Mouse (Mus musculus): ENCODE measurements around the gene Cdk2. TPM values are rescaled to one million over a fixed set of nuclear protein-coding genes. Genes with fewer than 3 reads are reported as not detected.

Gene Cdk2
- total RNA-seq, 2 experiments from 2014 or later = 3.8 to 5.3 TPM

DNA sequence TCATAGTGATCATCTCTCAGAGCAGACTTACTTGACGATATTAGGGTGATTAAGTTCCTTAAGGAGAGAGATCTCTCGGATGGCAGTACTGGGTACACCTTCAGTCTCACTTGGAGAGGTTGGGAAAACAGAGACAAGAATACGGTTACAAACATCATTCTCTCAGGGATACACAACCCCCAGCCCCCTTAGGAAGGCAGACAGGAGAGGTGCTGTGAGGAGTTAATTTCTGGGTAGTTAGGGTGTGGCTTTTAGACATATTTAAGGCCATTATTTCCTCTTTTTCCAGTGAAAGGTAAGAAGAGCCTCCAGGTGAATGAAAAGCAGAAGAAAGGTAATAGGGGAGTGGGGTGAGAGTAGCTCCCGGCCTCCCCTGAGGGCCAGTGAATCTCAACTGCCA, 936 bp downstream of the Cdk2 start, which contains the start of gene Pmel:
Pmel (plus strand) TSS at position 301 of the 400 bp plus-strand sequence.
- DNase-seq = no peak

DNA sequence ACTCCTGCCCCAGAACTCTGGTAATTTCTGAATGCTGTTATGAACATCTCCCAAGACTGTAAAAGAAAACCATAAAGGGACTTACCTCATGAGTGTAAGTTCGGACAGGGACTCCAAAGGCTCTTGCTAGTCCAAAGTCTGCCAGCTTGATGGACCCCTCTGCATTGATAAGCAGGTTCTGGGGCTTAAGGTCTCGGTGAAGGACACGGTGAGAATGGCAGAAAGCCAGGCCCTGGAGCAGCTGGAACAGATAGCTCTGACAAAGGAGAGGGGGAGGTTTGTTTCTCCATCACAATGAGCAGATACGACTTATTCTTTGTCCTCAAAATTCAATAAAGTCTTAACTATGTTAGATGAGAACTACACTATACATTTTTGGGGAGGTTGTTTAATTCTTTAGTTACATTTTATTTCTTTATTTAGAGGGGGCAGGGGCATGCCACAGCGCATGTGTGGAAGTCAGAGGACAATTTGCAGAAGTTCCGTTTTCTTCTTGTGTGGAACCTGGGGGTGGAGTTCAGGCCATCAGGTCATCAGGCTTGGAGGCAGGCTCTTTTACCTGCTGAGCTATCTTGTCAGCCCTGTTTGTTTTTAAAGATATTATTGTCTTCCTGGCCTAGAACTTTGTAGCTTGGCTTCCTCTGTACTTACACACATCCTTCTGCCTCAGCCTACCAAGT, 2.4 kb downstream of the Cdk2 start:
- no peak for DNase-seq

DNA sequence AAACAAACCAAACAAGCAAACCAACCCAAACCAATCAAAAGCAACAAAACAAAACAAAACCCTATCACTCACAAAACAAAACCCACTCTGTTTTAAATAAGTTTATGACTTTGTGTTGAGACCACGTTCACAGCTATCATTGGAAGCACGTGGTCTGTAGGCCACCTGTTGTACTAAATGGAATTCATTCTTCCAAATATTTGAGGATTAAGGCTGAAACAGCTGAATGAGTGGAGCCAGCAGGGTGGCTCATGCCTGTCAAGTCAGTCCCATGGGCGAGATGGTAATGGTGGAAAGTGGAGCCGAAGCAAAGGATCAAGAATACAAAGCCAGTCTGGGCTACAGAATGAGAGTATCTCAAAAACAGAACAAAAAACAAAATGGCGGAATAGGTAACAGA, 4.1 kb downstream of the Cdk2 start:
- no peak for DNase-seq

DNA sequence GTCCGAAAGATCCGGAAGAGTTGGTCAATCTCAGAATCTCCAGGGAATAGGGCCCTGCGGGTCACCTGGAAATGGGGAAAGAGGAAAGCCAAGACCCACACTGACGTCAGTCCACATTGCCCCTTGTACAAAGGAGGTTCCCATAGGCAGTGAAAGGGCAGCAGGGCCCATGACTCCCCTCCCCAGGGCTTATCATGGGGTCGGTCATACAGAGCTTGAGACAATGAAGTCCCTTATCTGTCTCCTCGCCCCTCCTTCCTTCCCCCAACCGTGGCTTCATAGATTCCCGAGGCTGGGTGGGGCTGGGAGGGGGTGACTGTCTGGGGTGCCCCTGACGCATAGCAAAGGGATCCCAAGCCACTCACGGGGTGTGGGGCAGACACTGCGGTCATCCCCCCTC, 5.2 kb downstream of the Cdk2 start:
- no peak for DNase-seq

DNA sequence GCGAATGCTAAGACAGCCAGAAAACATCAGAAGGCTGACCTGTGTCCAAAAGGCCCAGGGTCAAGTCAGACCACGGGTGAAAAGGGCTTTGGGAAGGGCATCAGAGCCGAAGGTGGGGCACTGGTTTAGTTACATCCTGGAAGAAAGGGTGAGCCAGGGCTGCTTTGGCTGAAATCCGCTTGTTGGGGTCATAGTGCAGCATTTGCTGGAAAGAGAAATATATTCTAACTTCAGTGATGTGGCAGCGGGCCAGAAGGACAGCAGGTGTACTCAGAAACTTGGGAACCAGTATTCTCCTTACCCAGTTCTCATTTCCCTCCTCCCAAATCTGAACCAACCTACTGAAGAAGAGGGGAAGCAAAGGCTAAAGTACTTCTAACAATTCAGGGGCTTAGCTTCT, 5.8 kb downstream of the Cdk2 start:
- DNase-seq = no peak

DNA sequence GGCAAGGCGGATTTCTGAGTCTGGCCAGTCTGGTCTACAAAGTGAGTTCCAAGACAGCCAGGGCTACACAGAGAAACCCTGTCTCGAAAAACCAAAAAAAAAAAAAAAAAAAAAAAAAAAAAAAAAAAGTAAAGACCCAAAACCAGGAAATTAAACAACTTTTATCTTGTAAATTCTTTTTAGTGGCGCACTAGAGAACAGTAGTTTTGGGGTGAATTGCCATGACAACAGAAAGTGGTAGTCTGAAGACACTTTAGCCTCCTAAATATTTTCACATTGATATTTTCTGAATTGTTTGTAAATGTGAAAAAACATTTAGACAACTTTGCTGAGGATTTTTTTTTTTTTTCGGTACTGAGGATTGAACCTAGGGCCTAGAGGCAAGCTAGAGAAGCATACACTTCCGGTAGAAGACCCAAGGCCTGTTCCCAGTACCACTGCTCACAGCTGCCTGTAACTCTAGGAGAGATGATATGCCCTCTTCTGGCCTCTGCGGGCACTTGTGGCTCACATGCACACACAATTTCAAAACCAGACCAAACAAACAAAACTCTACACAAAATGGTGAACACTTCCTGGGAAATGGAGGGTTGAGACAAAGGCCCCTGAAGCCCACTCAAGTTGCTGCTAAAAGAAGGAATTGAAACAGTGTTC, 7.6 kb downstream of the Cdk2 start:
- DNase-seq = no peak

DNA sequence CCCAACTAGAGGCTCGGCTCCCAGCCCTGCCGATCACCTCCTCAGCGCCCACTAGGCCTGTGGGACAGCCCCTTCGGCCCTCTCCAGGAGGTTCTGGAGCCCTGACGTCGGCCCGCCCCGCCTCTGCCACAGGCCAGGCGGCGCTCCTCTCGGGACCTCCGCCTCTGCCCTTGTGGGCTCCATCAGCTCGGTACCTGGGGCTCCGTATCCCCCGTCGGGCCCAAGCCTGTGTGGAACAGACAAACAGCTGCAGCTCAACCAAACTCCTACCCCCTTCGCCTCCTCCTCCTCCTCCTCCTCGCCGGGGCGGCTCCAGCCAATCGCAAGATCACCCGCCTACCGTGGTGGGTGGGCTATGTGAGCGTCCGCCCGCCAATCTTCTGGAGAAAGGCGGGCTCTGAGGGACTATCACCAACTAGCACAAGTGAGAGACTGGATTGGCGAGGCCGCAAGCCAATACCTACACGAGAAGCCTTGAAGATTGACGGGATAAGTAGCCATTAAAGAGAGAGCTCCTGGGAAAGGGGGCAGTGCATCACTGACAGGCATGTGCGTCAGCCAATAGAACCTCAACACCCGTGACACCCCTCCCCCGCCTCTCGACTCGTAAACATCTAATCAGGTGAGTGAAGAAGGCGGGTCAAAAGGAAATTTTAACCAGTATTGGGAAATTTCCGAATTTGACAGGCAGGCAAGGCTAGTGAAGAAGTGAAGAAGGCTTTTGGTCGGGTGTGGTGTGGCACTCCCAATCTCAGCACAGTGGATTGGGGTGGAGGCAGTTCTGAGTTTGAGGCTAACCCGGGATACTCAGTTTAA, 8.6 kb downstream of the Cdk2 start, which contains the start of gene Rab5b:
Rab5b (minus strand) TSS at position 273 of the 816 bp plus-strand sequence.
- peak; percentile 99 for DNase-seq

DNA sequence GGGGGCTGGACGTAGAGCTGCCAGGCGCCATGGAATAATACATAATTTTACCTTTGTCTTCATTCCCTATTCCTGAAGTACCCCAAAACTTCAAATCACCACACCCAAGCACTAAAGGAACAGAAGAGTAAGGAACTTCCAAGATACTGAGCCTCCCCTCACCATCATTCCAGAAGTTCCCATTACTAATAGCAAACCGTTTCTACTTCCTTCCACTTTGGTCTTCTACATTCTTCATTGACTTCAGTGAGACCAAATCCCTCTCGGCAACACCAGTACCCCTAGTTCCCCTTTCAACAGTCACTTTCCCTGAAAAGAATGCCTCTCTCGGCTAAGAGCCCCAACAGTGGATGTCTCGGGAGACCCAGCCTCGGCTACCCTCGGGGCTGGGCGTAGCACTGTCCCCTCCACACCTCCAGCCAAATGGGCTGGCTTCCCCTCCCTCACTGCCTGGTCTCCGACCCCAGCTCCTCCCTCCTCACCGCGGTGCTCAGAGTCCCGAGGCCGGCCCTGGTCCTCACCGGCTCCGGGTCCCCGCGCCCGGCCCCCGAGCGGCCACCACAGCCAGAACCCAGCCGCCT, 9.3 kb downstream of the Cdk2 start:
- DNase-seq = no peak

DNA sequence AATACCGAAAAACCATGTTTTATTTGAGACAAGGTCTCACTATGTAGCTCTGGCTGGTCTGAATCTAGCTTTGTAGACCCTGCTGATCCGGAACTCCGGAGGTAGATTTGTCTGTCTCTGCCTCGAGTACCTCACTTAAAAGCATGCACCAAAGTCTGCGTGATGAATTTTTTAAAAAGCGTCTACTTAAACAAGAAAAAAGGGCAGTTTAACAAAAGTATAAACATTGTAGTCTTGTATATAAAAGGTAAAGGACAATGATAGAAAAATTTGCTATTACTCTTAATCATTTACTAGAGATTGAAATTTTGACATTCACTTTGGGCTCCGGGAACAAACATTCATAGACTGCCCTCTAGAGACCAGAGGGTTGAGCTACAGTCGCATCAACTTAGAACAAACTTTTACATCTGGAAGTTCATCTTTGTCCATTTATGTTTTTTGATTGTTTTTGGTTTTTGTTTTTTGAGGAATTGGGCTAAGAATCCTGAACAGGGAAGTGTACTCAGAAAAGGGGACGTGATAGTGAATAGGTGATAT, 30.3 kb downstream of the Cdk2 start:
- DNase-seq = no peak

DNA sequence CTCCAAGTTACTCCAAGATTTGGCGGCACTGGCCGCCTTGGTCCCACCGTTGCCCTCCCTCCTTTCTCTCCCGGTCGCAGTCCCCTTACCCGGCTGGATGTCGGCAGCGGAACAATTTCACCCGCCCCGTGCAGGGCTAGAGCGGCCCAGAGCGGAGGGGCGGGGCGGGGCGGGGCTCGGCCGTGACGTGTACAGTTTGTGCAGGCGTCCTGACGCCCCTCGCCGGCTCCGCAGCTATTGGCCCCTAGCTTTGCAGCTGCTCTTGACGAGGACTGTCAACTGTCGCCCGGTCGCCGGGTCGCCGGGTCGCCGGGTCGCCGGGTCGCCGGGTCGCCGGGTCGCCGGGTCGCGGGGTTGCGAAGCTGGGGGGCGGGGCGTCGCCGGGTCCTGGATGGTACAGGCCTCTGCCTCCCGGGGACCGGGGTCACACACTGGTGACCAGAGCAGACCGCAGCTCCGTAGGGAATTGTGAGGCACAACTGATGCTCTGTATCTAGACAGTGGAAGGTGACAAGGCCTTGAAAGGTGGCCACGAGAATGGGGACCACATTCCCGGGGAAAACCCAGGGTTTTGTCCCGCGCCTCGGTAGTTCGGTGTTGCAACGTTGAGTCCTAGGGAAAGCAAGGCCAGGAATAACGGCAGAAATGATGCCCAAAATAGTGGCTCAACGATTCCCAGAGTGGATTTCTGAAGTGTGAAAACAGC, 30.9 kb downstream of the Cdk2 start, which contains the start of gene Suox:
Suox (minus strand) TSS at position 311 of the 706 bp plus-strand sequence.
- peak; percentile 88 for DNase-seq

DNA sequence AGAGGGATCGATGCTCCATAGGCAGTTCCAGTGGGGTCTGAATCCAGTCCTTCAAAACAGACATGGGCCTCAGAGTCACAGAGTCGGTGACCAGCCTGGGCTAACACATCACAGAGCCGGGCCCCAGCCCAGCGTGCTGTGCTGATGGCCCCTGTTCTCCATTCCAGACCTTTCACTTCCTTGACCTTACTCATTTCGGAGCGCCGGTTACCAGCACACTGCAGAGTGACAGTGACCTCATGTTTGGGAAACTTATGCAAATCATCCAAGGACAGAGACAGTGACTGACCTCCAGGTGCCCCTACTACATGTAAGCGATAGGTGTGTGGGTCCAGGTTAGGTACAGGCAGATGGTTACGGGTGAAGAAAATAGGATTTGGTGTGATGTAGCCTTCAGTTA, 33.7 kb downstream of the Cdk2 start:
- no peak for DNase-seq

DNA sequence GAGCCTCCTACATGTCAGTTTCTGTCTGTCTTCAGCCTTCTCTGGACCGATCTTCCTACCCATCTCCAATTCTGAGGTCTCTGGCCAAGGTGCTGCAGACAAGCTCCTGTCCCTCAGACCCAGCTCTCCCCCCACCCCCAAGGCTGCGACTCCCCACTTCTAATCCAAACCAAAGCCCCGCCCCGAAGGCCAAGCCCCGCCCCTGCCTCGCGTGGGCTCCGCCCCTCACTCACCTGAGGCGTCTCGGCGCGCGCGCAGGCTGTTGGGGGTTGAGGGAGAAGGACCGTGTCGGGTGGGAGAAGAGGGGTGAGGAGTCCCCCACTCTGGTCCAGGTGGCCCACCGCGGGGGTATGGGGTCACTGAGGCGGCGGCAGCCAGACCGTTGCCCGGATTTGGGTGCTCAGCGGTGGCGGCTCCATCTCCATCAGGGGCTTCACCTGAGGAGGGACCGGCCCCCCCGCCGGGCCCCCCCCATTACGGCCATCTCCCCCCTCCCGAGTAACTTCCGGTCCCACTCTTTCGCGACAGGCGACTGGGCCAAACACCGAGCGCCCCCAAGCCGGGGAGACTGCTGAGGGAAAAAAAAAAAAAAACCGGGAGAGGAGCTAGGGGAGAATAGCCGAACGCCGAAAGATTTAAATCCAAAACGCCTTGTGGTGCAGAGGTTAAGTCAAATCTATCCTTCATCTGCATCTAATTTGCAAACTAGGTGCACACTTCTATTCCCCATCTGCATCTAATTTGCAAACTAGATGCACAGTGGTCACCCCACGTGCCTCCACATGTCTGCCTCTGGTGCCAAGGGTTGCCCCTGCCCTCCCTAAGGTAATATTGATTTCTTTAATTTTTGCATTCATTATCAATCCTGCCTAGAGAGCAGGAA, 35.8 kb downstream of the Cdk2 start:
- no peak for DNase-seq

DNA sequence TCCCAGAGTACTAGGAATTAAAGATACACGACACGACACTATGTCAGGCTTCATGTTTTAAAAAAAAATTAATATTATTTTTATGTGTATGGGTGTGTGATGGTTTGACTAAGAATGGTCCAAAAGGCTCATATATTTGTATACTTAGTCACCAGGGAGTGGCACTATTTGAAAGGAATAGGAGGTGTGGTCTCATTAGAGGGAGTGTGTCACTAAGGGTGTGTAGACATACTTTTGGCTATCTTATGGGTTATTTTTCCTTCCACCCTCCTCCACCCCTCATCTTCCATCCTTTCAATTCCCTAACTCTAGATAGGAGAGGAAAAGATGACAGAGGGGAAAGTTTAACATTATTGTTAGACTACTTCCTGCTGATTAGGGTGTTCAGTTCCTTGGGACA, 39.0 kb downstream of the Cdk2 start:
- DNase-seq = no peak

DNA sequence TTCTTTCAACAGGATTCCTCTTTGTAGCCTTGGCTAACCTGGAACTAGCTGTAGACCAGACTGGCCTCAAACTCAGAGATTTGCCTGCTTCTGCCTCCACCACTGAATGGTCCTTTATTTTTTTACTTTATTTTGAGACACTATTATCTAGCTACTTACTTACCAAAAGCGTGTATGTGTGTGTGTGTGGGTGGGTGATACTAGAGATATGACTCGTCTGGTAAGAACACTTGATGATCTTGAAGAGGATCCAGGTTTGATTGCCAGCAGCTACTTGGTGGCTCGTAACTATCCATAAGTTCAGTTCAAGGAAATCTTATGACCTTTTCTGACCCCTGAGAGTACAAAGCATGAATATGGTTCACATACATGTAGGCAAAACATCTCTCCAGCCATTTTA, 39.5 kb downstream of the Cdk2 start:
- no peak for DNase-seq

DNA sequence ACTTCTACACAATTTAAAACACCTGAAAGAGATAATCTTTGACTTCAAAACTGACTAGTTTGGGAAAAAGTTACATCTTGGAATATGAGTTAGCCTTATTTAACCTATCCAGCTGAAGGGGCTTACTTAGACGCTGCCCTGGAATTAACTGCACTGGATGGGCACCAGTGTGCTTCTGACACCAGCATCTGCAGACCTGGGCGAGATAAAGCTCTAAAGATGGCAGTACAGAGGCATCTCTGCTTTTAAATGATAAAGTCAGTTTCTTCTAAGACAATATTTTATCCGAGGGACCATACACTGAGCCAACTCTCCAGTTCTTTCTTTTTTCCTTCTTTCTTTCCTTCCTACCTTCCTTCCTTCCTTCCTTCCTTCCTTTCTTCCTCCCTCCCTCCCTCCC, 40.0 kb downstream of the Cdk2 start:
- DNase-seq = no peak

DNA sequence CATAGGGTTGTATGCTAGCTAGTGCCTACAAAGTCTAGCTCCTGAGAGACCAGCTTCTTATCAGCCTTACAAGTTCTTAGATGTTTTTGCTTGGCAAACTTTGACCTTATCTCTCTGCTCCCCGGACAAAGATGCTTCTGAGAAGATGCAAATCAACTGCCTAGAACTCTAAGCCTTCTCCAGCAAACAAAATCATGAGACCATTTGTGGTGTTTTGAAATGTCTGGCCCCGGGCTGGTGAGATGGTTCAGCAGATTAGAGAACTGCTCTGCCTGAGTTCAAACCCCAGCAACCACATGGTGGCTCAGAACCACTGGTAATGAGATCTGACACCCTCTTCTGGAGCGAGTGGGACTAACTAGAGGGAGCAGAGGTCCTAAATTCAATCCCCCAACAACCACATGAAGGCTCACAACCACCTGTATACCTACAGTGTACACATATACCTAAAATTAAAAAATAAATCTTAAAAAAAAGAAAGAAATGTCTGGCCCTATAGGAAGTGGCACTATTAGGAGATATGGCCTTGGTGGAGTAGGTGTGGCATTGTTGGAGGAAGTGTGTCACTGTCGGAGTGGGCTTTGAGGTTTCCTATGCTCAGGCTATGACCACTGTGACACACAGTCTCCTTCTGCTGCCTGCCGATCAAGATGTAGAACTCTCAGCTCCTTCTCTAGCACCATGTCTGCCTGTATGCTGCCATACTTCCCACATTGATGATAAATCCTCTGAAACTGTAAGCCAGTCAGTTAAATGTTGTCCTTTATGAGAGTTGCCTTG, 41.2 kb downstream of the Cdk2 start:
- no peak for DNase-seq

DNA sequence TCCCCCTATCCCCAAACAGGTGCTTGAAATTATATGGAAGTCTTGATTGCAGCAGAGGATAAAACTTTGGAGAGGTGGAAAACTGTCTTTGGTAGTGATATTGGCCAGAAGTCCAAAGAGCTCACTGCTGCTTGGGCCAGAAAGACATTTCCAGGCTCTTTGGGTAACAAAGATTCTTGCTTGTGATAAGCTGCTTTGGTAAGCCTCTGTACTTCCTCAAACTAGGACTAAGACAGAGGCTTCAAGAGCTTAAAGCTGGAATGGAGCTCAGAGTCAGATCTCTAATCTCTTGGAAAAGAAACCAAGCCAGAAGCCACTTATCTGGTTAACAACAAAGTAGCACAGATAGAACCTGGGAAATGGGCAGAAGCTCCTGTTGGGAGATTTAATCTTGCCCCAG, 42.4 kb downstream of the Cdk2 start:
- DNase-seq = no peak

DNA sequence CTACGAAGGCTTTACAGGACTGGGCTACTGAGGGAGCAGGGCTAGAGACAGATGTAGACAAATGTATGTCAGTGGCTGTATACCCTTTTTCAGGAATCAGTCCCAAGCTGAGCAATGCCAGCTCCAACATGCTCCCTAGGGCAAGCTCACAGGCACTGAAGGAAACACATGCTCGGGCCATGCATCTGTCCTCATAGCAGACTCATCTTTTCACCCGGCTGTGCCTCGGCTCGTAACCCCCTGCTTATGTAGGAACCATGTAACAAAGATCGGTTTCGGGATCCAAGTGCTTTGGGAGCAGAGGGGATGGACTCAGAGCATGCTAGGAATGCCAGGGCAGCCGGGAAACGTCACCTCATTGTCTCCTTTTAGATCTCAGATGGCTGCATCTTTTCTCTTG, 45.3 kb downstream of the Cdk2 start:
- DNase-seq = no peak

DNA sequence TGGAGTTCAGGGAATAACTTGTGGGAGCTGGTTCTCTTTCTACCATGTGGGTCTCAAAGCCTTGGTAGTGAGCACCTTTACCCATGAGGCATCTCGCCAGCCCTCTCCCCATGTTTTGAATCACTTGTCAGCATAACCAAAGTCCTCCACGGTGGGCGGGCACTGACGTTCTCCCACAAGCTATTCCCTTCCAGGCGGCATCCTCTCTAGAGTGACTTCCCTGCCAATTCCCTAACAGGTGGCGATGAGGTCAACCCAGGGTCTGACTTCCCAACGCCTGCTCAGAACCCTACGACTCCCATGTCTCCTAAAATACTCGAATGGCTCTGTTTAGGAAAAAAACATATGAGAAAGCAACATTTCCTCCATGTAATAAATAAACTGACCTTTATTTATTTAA, 47.0 kb downstream of the Cdk2 start:
- no peak for DNase-seq

DNA sequence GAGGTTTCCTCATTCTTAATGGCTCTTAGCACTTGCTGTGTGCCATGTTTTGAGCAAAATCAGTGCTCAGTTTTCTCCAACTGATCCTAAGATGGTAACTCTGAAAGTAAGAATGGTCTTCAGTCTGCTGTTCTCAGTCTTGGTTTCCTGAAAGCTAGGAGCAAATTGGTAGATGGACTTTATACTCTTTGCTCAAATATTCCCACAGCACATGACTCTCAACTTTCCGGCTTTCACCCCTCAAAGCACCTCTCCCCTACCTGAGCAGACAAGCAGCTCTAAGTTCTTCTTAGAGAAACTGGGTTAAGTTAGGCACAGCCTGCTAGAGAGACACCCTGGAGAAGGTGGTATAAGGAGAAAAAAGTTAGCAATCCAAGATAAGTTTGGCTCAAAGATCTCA, 48.1 kb downstream of the Cdk2 start:
- no peak for DNase-seq

Data from gastrocnemius, postnatal 25 days (tissue).